Mouse (Mus musculus) thymus, postnatal 36 days (tissue): Measurements from ENCODE around the gene Ccnd2.

ENCODE experiments used
- DNase-seq, 2 experiments: peaks; one replicate each; pipeline ENCODE4 v3.0.0; 2022; ENCODE audit warnings: mixed read lengths in 2 of 2

Ccnd2 gene

GRCm38 (mm10) chr6:127152106-127152951 is at the start of gene Ccnd2:
Ccnd2 (minus strand) TSS chr6:127152193.
- DNase-seq = peak; percentile 57 to 77

- no peak for DNase-seq
Measured at GRCm38 (mm10) chr6:127196985-127197384, 45.0 kb upstream of the Ccnd2 start.

- DNase-seq = no peak
Measured at GRCm38 (mm10) chr6:127181296-127181695, 29.3 kb upstream of the Ccnd2 start.

- no peak for DNase-seq
Measured at GRCm38 (mm10) chr6:127179056-127179759, 27.2 kb upstream of the Ccnd2 start.

- DNase-seq = peak; percentile 27 to 44
Measured at GRCm38 (mm10) chr6:127177962-127178361, 26.0 kb upstream of the Ccnd2 start.

GRCm38 (mm10) chr6:127177441-127177840 is 25.4 kb upstream of the Ccnd2 start:
- DNase-seq = no peak

- DNase-seq = no peak
Measured at GRCm38 (mm10) chr6:127172461-127172860, 20.5 kb upstream of the Ccnd2 start.

- DNase-seq = no peak
Measured at GRCm38 (mm10) chr6:127170734-127171133, 18.7 kb upstream of the Ccnd2 start.

GRCm38 (mm10) chr6:127165663-127166062 is 13.7 kb upstream of the Ccnd2 start:
- no peak for DNase-seq

- DNase-seq = no peak
Measured at GRCm38 (mm10) chr6:127162842-127163241, 10.8 kb upstream of the Ccnd2 start.

GRCm38 (mm10) chr6:127157321-127157720 is 5.3 kb upstream of the Ccnd2 start:
- no peak for DNase-seq

GRCm38 (mm10) chr6:127155468-127155867 is 3.5 kb upstream of the Ccnd2 start:
- peak; percentile 39 to 60 for DNase-seq

GRCm38 (mm10) chr6:127154708-127155268 is 2.8 kb upstream of the Ccnd2 start:
- DNase-seq = peak; percentile 72 to 78

- DNase-seq = peak; percentile 29 to 32
Measured at GRCm38 (mm10) chr6:127153972-127154707, 2.1 kb upstream of the Ccnd2 start.

GRCm38 (mm10) chr6:127153296-127153800 is 1.4 kb upstream of the Ccnd2 start:
- peak; percentile 25 to 42 for DNase-seq

GRCm38 (mm10) chr6:127151565-127152105 is 358 bp downstream of the Ccnd2 start:
- DNase-seq = peak; percentile 54 to 66

GRCm38 (mm10) chr6:127150663-127151564 is 1.1 kb downstream of the Ccnd2 start:
- peak; percentile 40 to 56 for DNase-seq

GRCm38 (mm10) chr6:127149944-127150662 is 1.9 kb downstream of the Ccnd2 start:
- peak; percentile 31 to 33 for DNase-seq

GRCm38 (mm10) chr6:127149303-127149943 is 2.6 kb downstream of the Ccnd2 start:
- DNase-seq = peak; percentile 55
